Mouse (Mus musculus) kidney, postnatal 10 days (tissue): Measurements from ENCODE around the gene Esp16.
"Not testable (repeated sequence)": the region's sequence is repeated elsewhere in the genome, so short reads cannot be mapped to it uniquely, and the experiment has no call there.

Source experiments
- DNase-seq: peaks from one replicate; pipeline ENCODE4 v3.0.0; 2021; ENCODE audit warnings: mixed read lengths

Esp16 gene

GRCm38 (mm10) chr17:39535842-39536241 lies at the start of gene Esp16:
TSS of gene Esp16 (plus strand) at chr17:39536142.
- DNase-seq = not testable (repeated sequence)

DNA sequence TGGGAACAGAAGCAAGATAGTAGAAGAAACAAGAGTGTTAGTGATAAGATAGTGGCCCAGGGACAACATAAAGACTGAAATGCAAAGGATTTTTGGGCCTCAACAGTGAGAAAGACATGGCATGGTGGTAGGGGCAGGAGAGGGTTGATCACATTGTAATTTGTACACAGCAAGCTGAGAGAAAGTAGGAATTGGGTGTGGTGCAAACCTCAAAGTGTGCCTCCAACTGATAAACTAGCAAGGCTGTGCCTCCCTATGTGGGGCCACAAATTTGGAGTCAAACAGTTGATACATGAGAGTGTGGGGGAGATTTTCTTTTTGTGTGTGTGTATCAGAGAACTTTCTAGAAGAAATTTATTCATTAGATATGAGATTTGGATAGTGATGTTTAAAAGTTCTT lies 37.9 kb upstream of the Esp16 start:
- DNase-seq = not testable (repeated sequence)
